Mouse (Mus musculus): ENCODE measurements around the gene Oit3. TPM values are rescaled to one million over a fixed set of nuclear protein-coding genes. Genes with fewer than 3 reads are reported as not detected.
"Not testable (repeated sequence)": the region's sequence is repeated elsewhere in the genome, so short reads cannot be mapped to it uniquely, and the experiment has no call there.

Oit3 gene
- polyA plus RNA-seq, 1 experiment from 2014 or later, result 0.59 TPM

- Histone ChIP-seq H3K9me3 (replicated peaks) (peaks cover 11% of the 10 kb centered on the region; the same call in 1 of the 2 replicates), H3K4me3 (no peak overlapping the region), H3K36me3 (no peaks in the 10 kb centered on the region), H3K4me1 (no peaks in the 10 kb centered on the region), H3K27me3 (no peaks in the 10 kb centered on the region), H3K4me2 (replicated peaks) (no peak overlapping the region), H3K9ac (no peak overlapping the region), H3K27ac (no peak overlapping the region)
- no peak for ATAC-seq (ENCODE audit: low FRiP score)
- 87% methylated on average over 7 of the region's 8 CpGs for WGBS
Measured at GRCm38 (mm10) chr10:59386951-59387350, 54.6 kb downstream of the Oit3 start.

GRCm38 (mm10) chr10:59381563-59381962 lies 60.0 kb downstream of the Oit3 start:
- not testable (repeated sequence) for H3K4me2 ChIP-seq (replicated peaks); H3K27me3 ChIP-seq; H3K4me1 ChIP-seq; H3K9ac ChIP-seq; H3K27ac ChIP-seq; ATAC-seq (ENCODE audit: low FRiP score); H3K4me3 ChIP-seq; H3K9me3 ChIP-seq (replicated peaks); H3K36me3 ChIP-seq
- WGBS, result 88% methylated on average over 6 of the region's 10 CpGs

GRCm38 (mm10) chr10:59380411-59380821 lies 61.2 kb downstream of the Oit3 start:
- no peak overlapping the region for H3K4me3 ChIP-seq
- H3K9ac ChIP-seq, result no peak overlapping the region
- H3K4me1 ChIP-seq, result no peaks in the 10 kb centered on the region
- WGBS, result 78% methylated on average over 2 of the region's 2 CpGs
- no peak for ATAC-seq (ENCODE audit: low FRiP score)
- H3K9me3 ChIP-seq (replicated peaks), result no peaks in the 10 kb centered on the region
- H3K27me3 ChIP-seq, result no peaks in the 10 kb centered on the region
- H3K27ac ChIP-seq, result no peak overlapping the region
- H3K4me2 ChIP-seq (replicated peaks), result no peak overlapping the region
- H3K36me3 ChIP-seq, result no peaks in the 10 kb centered on the region

GRCm38 (mm10) chr10:59379927-59380326 lies 61.7 kb downstream of the Oit3 start:
- Histone ChIP-seq H3K9ac (no peak overlapping the region), H3K4me1 (no peaks in the 10 kb centered on the region), H3K4me3 (no peak overlapping the region), H3K27me3 (no peaks in the 10 kb centered on the region), H3K4me2 (replicated peaks) (no peak overlapping the region), H3K27ac (no peak overlapping the region), H3K36me3 (no peaks in the 10 kb centered on the region), H3K9me3 (replicated peaks) (no peaks in the 10 kb centered on the region)
- WGBS, result 61% methylated on average over 3 of the region's 3 CpGs
- no peak for ATAC-seq (ENCODE audit: low FRiP score)

GRCm38 (mm10) chr10:59378728-59379127 lies 62.9 kb downstream of the Oit3 start:
- H3K4me1 ChIP-seq, result no peaks in the 10 kb centered on the region
- H3K9ac ChIP-seq, result no peak overlapping the region
- peaks cover 7% of the 10 kb centered on the region for H3K36me3 ChIP-seq
- H3K27ac ChIP-seq, result no peak overlapping the region
- no peak overlapping the region for H3K4me3 ChIP-seq
- no peak for ATAC-seq (ENCODE audit: low FRiP score)
- H3K9me3 ChIP-seq (replicated peaks), result no peaks in the 10 kb centered on the region
- whole genome bisulfite sequencing, result 91% methylated on average over 4 of the region's 4 CpGs
- no peak overlapping the region for H3K4me2 ChIP-seq (replicated peaks)
- H3K27me3 ChIP-seq, result no peaks in the 10 kb centered on the region

- 87% methylated on average over 10 of the region's 10 CpGs for WGBS
- ATAC-seq (ENCODE audit: low FRiP score), result no peak
Measured at GRCm38 (mm10) chr10:59377906-59378305, 63.7 kb downstream of the Oit3 start.

More at GRCm38 (mm10) chr10:59377906-59378305, 63.7 kb downstream of the Oit3 start:
- H3K9ac ChIP-seq, result no peak overlapping the region
- no peak overlapping the region for H3K4me2 ChIP-seq (replicated peaks)
- H3K27ac ChIP-seq, result no peak overlapping the region
- H3K27me3 ChIP-seq, result no peaks in the 10 kb centered on the region
- H3K4me3 ChIP-seq, result no peak overlapping the region
- peaks cover 12% of the 10 kb centered on the region for H3K36me3 ChIP-seq
- H3K4me1 ChIP-seq, result no peaks in the 10 kb centered on the region
- no peaks in the 10 kb centered on the region for H3K9me3 ChIP-seq (replicated peaks)

Other genes with a start within 250 kb of the Oit3 start
- 24.4 and 29.0 TPM in 2 replicates for gene Sept10, start 219.9 kb downstream of the Oit3 start, polyA plus RNA-seq (2016; fragmentation: Nextera tagmentation; extraction: Ambion mirVana)
- gene Sowahc, start 219.8 kb downstream of the Oit3 start, polyA plus RNA-seq (2016; fragmentation: Nextera tagmentation; extraction: Ambion mirVana), result 19.6 and 20.8 TPM in 2 replicates
- gene P4ha1, start 118.5 kb downstream of the Oit3 start, polyA plus RNA-seq (2016; fragmentation: Nextera tagmentation; extraction: Ambion mirVana), result 50.4 and 54.5 TPM in 2 replicates
- 5.1 TPM in 1 of 2 replicates, not detected in the other for gene Gm10273, start 46.1 kb downstream of the Oit3 start, polyA plus RNA-seq (2016; fragmentation: Nextera tagmentation; extraction: Ambion mirVana)
- not detected in 2 replicates for gene Pla2g12b, start 38.1 kb downstream of the Oit3 start, polyA plus RNA-seq (2016; fragmentation: Nextera tagmentation; extraction: Ambion mirVana)
- gene Gm10322, start 174.3 kb upstream of the Oit3 start, polyA plus RNA-seq (2016; fragmentation: Nextera tagmentation; extraction: Ambion mirVana), result not detected in 2 replicates
- 23.2 and 29.2 TPM in 2 replicates for gene Mcu, start 174.9 kb upstream of the Oit3 start, polyA plus RNA-seq (2016; fragmentation: Nextera tagmentation; extraction: Ambion mirVana)